Mouse (Mus musculus) heart, embryonic 13.5 days (tissue): ENCODE measurements around the gene Add2. TPM values are rescaled to one million over a fixed set of nuclear protein-coding genes. Genes with fewer than 3 reads are reported as not detected.

Experiments used
- ATAC-seq: fragments of 200-750 bp; cut with Nextera tagmentation; 2 replicates; pipeline ENCODE4 v1.8.0; 2017; ENCODE audit warnings: moderate TSS enrichment; ENCODE audit not compliant: insufficient number of reproducible peaks, low FRiP score, low TSS enrichment; ENCODE audit errors: extremely low read depth
- H3K27ac ChIP-seq: fragments of 300-500 bp; sonication (generic); replicated peaks from 2 replicates; pipeline ENCODE4 v1.5.1; 2015; ENCODE audit warnings: moderate library complexity, mild to moderate bottlenecking, inconsistent platforms
- H3K27me3 ChIP-seq: fragments of 300-500 bp; sonication (generic); replicated peaks from 2 replicates; pipeline ENCODE4 v1.6.1; 2015; ENCODE audit warnings: mild to moderate bottlenecking, inconsistent platforms
- H3K36me3 ChIP-seq: fragments of 300-500 bp; sonication (generic); 2 replicates; pipeline ENCODE4 v1.6.1; 2015; ENCODE audit warnings: mild to moderate bottlenecking, inconsistent platforms
- H3K4me1 ChIP-seq: fragments of 300-500 bp; sonication (generic); 2 replicates; pipeline ENCODE4 v1.6.1; 2015; ENCODE audit warnings: inconsistent platforms
- H3K4me2 ChIP-seq: fragments of 300-500 bp; sonication (generic); 2 replicates; pipeline ENCODE4 v1.6.1; 2015; ENCODE audit warnings: inconsistent platforms, mild to moderate bottlenecking, moderate library complexity
- H3K4me3 ChIP-seq: fragments of 300-500 bp; sonication (generic); 2 replicates; pipeline ENCODE4 v1.5.1; 2015; ENCODE audit warnings: moderate library complexity, mild to moderate bottlenecking, inconsistent platforms
- H3K9ac ChIP-seq: fragments of 300-500 bp; sonication (generic); 2 replicates; pipeline ENCODE4 v1.6.1; 2015; ENCODE audit warnings: inconsistent platforms, mild to moderate bottlenecking, moderate library complexity
- H3K9me3 ChIP-seq: fragments of 300-500 bp; sonication (generic); 2 replicates; pipeline ENCODE4 v1.6.1; 2016; ENCODE audit warnings: inconsistent platforms
- WGBS: fragments of 180-500 bp; shearing (Covaris S2); methylation state at CpG from one replicate; pipeline ENCODE4 v1.1.7; 2015; ENCODE audit warnings: mixed read lengths; 5-methylcytosine and 5-hydroxymethylcytosine counted together
- polyA plus RNA-seq: library from polyadenylated mRNA; unstranded; fragments of >200 nt; fragmentation: Nextera tagmentation; extraction: Ambion mirVana; gene quantifications from 2 replicates; pipeline ENCODE4 v1.2.1, GENCODE M21; 2015

Gene Add2
- polyA plus RNA-seq, 1 experiment from 2014 or later: 6.4 TPM

DNA sequence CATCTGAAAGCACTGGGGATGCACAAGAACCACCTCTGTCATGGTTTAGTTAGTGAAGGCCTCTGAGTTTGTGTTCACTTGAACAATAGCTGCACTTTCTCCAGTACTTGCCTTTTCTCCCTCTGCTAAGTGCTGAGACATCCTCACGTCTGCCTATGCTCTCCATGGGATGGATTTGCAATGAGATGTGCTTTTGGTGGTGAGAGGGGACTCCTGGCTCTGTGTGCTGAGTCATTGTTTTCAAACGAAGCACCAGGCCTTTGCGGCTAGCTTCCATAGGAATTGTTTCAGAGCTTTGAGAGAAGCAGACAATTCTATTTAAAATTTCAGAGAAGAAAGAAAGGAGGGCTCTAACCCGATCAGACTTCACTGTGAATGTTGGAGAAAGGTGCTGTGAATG lies 76.2 kb downstream of the Add2 start:
- Histone ChIP-seq H3K4me2 (no peak overlapping the region), H3K27ac (no peak overlapping the region), H3K9me3 (no peaks in the 10 kb centered on the region), H3K36me3 (no peaks in the 10 kb centered on the region), H3K4me1 (no peaks in the 10 kb centered on the region), H3K4me3 (no peak overlapping the region), H3K9ac (no peak overlapping the region), H3K27me3 (peaks cover 2% of the 10 kb centered on the region; the same call in 1 of the 2 replicates)
- no peak for ATAC-seq
- WGBS: 73% methylated on average over 4 of the region's 4 CpGs

DNA sequence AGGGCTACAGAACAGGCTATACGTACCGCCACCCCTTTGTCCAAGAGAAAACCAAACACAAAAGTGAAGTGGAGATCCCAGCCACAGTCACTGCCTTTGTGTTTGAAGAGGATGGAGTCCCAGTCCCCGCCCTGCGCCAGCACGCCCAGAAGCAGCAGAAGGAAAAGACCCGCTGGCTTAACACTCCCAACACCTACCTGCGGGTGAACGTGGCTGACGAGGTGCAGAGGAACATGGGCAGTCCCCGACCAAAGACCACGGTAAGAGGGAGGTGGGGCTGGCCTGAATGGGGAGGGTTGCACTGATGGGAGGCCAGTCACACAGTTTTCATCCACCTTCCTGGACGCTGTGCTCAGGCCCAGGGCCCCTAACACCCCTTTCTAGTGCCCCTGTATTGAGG lies 77.6 kb downstream of the Add2 start:
- H3K9ac ChIP-seq: no peak overlapping the region
- H3K4me1 ChIP-seq: no peaks in the 10 kb centered on the region
- H3K4me2 ChIP-seq: no peak overlapping the region
- no peaks in the 10 kb centered on the region for H3K9me3 ChIP-seq
- ATAC-seq: no peak
- no peaks in the 10 kb centered on the region; the same call in 1 of the 2 replicates for H3K27me3 ChIP-seq
- no peak overlapping the region for H3K4me3 ChIP-seq
- 74% methylated on average over 12 of the region's 12 CpGs for WGBS
- H3K27ac ChIP-seq: no peak overlapping the region
- no peaks in the 10 kb centered on the region for H3K36me3 ChIP-seq

DNA sequence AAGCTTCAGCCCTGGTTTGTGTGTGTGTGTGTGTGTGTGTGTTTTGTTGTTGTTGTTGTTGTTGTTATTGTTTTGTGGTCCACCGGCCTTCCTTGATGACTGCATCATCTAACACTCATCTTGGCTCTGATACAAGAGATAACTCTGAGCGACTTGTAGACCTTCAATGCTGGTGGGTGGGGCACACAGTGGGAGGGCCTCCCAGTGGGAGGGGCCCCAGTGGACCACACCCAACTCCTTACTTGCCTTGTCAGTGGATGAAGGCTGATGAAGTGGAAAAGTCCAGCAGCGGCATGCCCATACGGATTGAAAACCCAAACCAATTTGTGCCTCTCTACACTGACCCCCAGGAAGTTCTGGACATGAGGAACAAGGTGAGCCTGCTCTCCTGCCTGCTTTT lies 78.6 kb downstream of the Add2 start:
- no peak overlapping the region for H3K9ac ChIP-seq
- no peak overlapping the region for H3K27ac ChIP-seq
- no peaks in the 10 kb centered on the region for H3K4me1 ChIP-seq
- 0 out of 2 replicates have a peak, but pooled peaks have one; percentile 44 for ATAC-seq
- no peaks in the 10 kb centered on the region; the same call in 1 of the 2 replicates for H3K27me3 ChIP-seq
- H3K9me3 ChIP-seq: no peaks in the 10 kb centered on the region
- 85% methylated on average over 4 of the region's 4 CpGs for WGBS
- no peaks in the 10 kb centered on the region for H3K36me3 ChIP-seq
- no peak overlapping the region for H3K4me3 ChIP-seq
- no peak overlapping the region for H3K4me2 ChIP-seq

DNA sequence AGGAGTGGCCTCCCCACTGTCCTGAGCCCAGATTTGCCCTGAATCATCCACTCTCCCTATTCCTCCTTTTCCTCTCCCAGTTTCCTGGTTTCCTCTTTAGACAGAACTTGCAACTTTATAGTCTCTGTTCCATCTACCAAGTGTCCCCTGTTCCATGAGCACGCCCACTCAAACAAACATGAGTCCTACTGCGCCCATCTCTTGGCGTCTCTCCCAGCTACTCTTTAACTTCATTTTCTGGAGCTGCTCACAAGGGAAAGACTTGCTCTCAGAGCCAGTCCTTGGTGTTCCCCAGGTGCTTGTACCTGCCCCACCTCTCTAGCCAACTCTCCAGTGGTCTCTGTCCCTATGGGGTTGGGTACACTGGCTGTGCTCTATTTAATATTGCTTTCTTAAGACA lies 87.4 kb downstream of the Add2 start:
- H3K9me3 ChIP-seq: no peaks in the 10 kb centered on the region
- no peak overlapping the region for H3K9ac ChIP-seq
- H3K27ac ChIP-seq: no peak overlapping the region
- no peak for ATAC-seq
- H3K4me3 ChIP-seq: no peak overlapping the region
- H3K4me1 ChIP-seq: no peaks in the 10 kb centered on the region; the same call in 1 of the 2 replicates
- H3K27me3 ChIP-seq: no peaks in the 10 kb centered on the region
- WGBS: 86% methylated on average over 3 of the region's 3 CpGs
- H3K36me3 ChIP-seq: no peaks in the 10 kb centered on the region
- no peak overlapping the region for H3K4me2 ChIP-seq

- H3K4me1 ChIP-seq: peaks cover 5% of the 10 kb centered on the region
- peaks cover 16% of the 10 kb centered on the region for H3K27me3 ChIP-seq
- no peak for ATAC-seq
- no peaks in the 10 kb centered on the region for H3K36me3 ChIP-seq
- no peak overlapping the region for H3K27ac ChIP-seq
- H3K9ac ChIP-seq: no peak overlapping the region
- no peaks in the 10 kb centered on the region for H3K9me3 ChIP-seq
- no peak overlapping the region for H3K4me2 ChIP-seq
- H3K4me3 ChIP-seq: no peak overlapping the region
- 84% methylated on average over 4 of the region's 4 CpGs for WGBS
Measured at GRCm38 (mm10) chr6:86123057-86123456, 94.6 kb downstream of the Add2 start.

DNA sequence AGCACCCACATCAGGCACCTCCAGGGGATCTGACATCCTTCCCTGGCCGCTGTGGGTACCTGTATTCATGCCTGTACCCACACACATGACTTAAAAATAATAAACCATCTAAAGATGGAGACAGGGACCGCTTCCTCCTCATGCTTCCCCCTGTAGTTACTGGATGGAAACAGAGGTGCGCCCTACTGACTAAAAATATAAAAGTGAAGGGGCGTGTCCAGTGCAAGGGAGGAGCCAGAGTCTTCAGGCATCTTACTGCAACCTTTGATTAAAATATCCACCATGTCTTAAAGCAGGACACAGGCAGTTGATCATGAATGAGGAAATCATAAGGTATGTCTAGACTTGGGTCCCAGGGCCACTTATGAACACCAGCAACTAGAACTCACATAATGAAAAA lies 97.3 kb downstream of the Add2 start:
- no peak overlapping the region for H3K4me3 ChIP-seq
- H3K36me3 ChIP-seq: no peaks in the 10 kb centered on the region
- peaks cover 5% of the 10 kb centered on the region for H3K4me1 ChIP-seq
- peaks cover 16% of the 10 kb centered on the region for H3K27me3 ChIP-seq
- WGBS: 73% methylated on average over 4 of the region's 4 CpGs
- no peaks in the 10 kb centered on the region for H3K9me3 ChIP-seq
- H3K27ac ChIP-seq: no peak overlapping the region
- no peak for ATAC-seq
- no peak overlapping the region for H3K9ac ChIP-seq
- H3K4me2 ChIP-seq: no peak overlapping the region

DNA sequence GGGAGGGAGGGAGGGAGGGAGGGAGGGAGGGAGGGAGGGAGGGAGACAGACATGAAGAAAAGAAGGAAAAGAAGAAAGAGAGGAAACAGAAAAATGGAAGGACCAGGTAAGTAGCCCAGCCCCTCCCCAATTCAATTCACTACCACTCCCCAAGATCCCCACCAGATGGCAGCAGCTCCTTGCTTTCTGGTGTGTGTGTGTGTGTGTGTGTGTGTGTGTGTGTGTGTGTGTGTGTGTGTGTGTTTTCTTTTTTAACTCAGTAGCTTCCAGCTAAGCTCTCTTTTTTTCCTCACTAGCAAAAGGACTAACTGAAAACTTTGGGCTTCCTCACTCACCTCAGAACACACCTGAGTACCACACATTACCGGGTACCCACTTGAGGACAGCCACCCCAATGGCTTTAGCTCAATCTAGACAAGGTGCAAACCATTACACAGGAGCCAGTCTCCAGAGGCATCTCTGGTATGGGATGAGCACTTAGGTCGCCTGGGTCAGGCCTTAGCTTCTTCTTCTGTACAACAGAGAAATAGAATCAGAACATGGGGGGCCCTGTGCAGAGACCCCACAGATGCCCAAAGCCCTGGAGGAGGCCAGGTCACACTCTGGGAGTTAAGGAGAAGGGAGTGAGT lies 98.6 kb downstream of the Add2 start:
- no peak for ATAC-seq

GRCm38 (mm10) chr6:86128504-86128903 lies 100.0 kb downstream of the Add2 start:
- H3K4me3 ChIP-seq: no peak overlapping the region
- ATAC-seq: no peak
- no peaks in the 10 kb centered on the region for H3K4me1 ChIP-seq
- no peaks in the 10 kb centered on the region for H3K9me3 ChIP-seq
- H3K4me2 ChIP-seq: no peak overlapping the region
- H3K9ac ChIP-seq: no peak overlapping the region
- WGBS: 60% methylated on average over 4 of the region's 4 CpGs
- H3K36me3 ChIP-seq: no peaks in the 10 kb centered on the region
- H3K27me3 ChIP-seq: peaks cover 13% of the 10 kb centered on the region; the same call in 1 of the 2 replicates
- H3K27ac ChIP-seq: no peak overlapping the region

More for the DNA sequence above, 98.6 kb downstream of the Add2 start:
- H3K9ac ChIP-seq: no peak overlapping the region
- no peaks in the 10 kb centered on the region for H3K4me1 ChIP-seq
- peaks cover 16% of the 10 kb centered on the region for H3K27me3 ChIP-seq
- no peak overlapping the region for H3K27ac ChIP-seq
- 50% methylated on average over 2 of the region's 2 CpGs for WGBS
- no peak overlapping the region for H3K4me2 ChIP-seq
- no peaks in the 10 kb centered on the region for H3K9me3 ChIP-seq
- no peaks in the 10 kb centered on the region for H3K36me3 ChIP-seq
- no peak overlapping the region for H3K4me3 ChIP-seq

DNA sequence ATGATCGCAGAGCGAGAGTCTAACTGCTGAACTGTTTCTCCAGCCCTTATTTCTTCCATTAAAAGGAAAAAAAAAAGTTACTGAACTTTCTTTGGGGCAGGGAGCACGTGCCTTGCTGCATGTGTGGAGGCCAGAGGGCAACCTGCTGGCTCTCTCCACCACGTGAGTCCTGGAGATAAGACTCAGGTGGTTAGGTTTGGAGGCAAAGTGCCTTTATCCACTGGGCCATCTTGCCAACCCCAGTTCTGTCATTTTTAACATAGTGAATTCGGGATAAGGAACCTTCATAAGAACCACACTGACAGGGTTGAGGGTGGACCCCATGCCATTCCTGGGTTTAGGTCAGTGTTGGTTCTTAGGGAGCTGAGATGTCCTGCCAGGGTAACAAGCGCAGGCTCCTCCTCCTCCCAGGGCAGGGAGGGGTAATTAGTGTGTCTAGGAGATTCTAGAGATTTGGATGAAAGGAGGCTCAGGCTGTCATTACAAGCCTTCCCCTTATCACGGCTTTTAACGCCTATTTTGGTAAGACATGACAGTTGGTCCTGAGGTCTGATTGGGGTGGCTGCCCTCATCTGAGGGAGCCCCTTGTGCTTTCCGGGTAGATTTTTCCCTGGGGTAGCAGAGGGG lies 101.5 kb downstream of the Add2 start:
- Histone ChIP-seq H3K4me3 (no peak overlapping the region), H3K4me2 (no peak overlapping the region), H3K9me3 (no peaks in the 10 kb centered on the region), H3K27me3 (peaks cover 3% of the 10 kb centered on the region; the same call in 1 of the 2 replicates), H3K4me1 (no peaks in the 10 kb centered on the region), H3K36me3 (no peaks in the 10 kb centered on the region), H3K27ac (no peak overlapping the region), H3K9ac (no peak overlapping the region)
- WGBS: 46% methylated on average over 9 of the region's 9 CpGs
- ATAC-seq: no peak; the same call in 1 of the 2 replicates

- Histone ChIP-seq H3K27me3 (no peaks in the 10 kb centered on the region), H3K27ac (no peak overlapping the region), H3K4me1 (no peaks in the 10 kb centered on the region), H3K9me3 (no peaks in the 10 kb centered on the region), H3K4me3 (no peak overlapping the region), H3K4me2 (no peak overlapping the region), H3K36me3 (no peaks in the 10 kb centered on the region), H3K9ac (no peak overlapping the region)
- ATAC-seq: no peak
- WGBS: 52% methylated on average over 1 of the region's 1 CpGs
Measured at GRCm38 (mm10) chr6:86133882-86134281, 105.4 kb downstream of the Add2 start.

DNA sequence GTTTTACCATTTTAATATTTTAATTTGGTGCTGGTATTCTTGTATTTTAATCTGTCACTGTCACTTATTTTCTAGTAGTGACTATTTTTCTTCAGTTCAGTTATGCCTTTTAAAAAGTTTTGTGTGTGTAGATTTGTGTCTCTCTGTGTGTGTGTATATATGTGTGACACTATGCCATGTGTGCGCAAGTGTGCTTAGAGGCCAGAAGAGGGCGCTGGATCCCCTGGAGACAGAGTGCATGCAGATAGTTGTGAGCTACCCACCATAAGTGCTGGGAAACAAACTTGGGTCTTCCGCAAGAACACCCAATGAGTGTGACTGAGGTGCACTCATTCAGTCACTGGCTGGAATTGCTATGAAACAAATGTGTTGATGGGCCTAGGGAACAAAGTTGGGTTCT lies 107.7 kb downstream of the Add2 start:
- Histone ChIP-seq H3K27me3 (no peaks in the 10 kb centered on the region), H3K4me1 (no peaks in the 10 kb centered on the region), H3K9ac (no peak overlapping the region), H3K36me3 (no peaks in the 10 kb centered on the region), H3K27ac (no peak overlapping the region), H3K4me3 (no peak overlapping the region), H3K4me2 (no peak overlapping the region), H3K9me3 (no peaks in the 10 kb centered on the region)
- no peak for ATAC-seq
- 81% methylated on average over 3 of the region's 3 CpGs for WGBS

DNA sequence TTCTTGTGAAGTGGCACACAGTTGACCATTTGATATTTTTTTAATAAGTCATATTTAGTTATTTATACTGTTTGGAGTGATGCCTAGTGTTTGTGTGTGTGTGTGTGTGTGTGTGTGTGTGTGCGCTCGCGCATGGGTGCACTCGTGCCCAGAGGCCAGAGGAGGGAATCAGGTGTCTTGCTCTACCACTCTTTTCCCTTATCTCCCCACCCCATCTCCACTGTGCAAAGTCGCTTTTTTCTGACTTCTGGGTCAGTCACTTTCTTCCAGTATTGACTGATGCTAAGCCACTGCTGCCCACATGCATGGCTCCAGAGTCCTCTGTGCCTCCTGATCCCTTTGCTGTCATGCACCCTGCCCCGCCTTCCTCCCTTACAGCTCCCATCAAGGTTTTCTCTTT lies 112.8 kb downstream of the Add2 start:
- no peaks in the 10 kb centered on the region for H3K36me3 ChIP-seq
- H3K9me3 ChIP-seq: no peaks in the 10 kb centered on the region; the same call in 1 of the 2 replicates
- no peak overlapping the region for H3K9ac ChIP-seq
- 79% methylated on average over 6 of the region's 6 CpGs for WGBS
- H3K27me3 ChIP-seq: no peaks in the 10 kb centered on the region
- H3K27ac ChIP-seq: no peak overlapping the region
- no peaks in the 10 kb centered on the region for H3K4me1 ChIP-seq
- no peak overlapping the region for H3K4me3 ChIP-seq
- no peak overlapping the region for H3K4me2 ChIP-seq
- no peak for ATAC-seq
